Mouse (Mus musculus): ENCODE results near the gene Ung. TPM values are rescaled to one million over a fixed set of nuclear protein-coding genes. Genes with fewer than 3 reads are reported as not detected.

The Ung gene
- 10 to 100 TPM; 11.4 to 13.3 TPM for total RNA-seq (2021)
- long read RNA-seq, experiment 1, transcript Ung-202 (6 exons, 2,136 nt), result major isoform, 9 of 14 reads
- long read RNA-seq, experiment 1, partial matches to known transcripts, result 1 of 14 reads
- long read RNA-seq, experiment 1, other reads (novel, unspliced or antisense), result 3 of 14 reads
- long read RNA-seq, experiment 2, transcript Ung-202 (6 exons, 2,136 nt), result major isoform, 6 of 9 reads
- long read RNA-seq, experiment 2, partial matches to known transcripts, result 0 of 9 reads
- long read RNA-seq, experiment 2, other reads (novel, unspliced or antisense), result 1 of 9 reads

DNA sequence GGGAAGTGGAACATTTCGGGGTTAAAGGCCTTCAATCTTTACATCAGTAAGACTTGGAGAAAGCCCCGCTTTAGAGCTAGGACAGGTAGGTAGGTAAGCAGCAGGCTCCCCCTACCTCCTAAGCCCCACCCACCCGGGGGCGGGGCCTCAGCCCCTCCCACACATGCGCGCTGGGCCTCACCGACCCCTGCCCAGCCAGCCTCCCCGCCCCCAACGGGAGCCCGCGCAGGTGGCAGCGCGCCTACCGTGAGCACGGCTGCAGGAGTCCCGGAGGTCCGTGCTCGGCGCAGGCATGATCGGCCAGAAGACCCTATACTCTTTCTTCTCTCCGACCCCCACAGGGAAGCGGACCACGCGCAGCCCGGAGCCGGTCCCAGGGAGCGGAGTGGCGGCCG, at the start of gene Ung:
Ung (plus strand) TSS at position 176 of the 395 bp plus-strand sequence.
- peak; percentile 71 for DNase-seq

DNA sequence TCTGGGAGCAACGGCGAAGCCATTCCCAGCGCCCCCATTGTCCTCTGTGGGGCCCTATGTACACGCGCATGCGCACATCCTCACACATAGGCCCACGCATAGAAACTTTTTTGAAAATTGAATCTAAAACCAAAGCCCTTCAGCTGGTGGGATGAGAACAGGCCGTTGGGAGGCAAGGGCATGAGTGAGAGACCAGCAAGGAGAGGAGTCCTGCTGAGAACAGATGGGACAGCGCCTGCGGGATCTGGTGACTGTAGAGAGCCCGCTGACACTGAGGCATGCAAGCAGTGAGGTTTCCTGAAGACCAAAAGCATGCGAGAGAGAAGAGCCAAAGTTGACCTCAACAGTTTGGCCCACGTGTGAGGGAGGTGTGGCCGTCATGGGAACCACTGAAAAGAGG, 44.7 kb upstream of the Ung start:
- no peak for DNase-seq

DNA sequence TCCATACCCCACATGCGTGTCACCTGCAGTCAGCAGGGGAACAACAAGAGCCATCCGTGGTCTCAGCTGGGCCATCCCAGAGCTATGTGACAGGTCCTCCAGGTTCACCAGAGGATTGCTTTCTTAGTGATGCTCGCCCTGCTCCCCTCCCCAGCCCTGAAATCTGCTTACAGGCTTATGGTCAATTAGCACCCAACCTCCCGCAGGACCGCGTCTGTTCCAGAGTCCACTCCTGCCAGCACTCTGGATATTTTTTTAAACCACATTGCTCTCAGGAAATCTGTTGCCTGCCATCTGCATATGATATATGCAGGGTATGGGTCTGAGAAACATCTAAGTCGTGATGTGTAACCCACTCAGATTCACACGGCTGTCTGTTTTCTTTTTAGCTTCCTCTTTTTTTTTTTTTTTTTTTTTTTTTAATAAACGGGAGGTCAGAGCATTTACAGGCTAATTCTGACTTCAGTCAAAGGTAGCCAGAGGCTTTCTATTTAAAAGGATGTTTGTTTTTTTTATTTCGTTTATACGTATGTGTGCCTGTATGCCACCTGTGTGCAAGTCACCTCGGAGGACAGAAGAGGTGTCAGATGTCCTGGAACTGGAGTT, 42.2 kb upstream of the Ung start:
- no peak for DNase-seq

DNA sequence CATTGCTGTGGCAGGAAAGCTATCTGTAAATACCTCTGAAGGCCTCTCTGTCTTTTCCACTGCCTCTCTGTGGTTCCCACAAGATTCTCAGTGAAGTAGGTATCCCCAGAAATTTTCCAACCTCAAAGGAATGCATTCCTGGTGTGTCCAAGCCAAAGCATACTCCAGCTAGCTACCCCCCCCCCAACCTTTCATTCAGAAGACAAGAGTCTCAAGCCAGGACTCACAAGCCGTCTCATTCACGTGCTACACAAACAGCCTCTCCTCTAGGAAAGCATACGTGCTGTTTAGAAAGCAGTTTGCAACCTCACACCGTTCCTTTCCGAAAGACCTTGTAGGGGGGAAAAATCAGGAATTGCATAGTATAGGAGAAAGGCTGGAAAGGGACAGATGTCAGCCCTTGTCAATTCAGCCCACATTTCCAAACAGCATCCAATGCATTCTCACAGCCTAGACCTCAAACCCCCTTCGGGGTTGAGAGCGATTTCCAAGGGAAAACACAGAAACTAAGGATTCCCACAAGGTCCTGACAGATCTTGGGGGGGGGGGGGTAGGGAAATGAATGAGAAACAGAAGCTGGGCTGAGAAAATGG, 39.7 kb upstream of the Ung start:
- DNase-seq, result no peak

DNA sequence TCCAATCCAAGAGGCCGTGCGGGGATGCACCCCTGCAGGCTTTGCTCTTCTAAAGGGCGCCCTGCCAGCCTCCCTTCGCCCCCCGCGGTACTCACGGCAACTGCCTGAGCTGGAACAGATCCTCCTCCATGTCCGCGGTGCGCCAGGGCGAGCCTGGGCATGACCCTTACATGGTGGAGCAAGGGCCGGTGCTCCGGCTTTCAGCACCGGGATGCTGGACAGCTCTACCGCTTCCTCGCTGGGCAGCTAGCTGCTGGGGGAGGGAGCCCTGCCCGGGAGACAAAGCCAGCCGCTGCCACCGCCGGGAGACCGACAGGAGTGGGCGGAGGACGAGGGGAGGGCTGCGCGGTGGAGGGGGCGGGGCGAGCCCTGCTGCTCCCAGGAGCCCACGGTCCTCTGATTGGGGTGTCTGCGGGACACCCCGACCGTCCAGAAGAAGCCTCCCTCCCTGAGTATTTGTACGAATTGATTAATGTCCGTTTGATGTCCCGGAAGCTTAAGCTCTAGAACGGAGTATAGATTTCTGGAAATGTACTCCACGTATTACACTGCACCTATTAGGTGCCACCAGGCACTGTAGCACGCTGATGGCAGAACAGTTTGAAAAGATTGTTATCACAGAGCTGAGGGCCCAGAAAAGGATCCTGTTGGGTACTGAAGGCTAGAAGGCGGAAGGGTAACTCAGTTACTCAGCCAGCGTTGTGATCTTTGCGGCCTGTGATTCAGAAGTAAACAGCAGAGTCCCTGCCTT, 39.0 kb upstream of the Ung start, which contains the start of gene Svop:
Svop (minus strand) TSS at position 514 of the 751 bp plus-strand sequence.
- peak; percentile 91 for DNase-seq

DNA sequence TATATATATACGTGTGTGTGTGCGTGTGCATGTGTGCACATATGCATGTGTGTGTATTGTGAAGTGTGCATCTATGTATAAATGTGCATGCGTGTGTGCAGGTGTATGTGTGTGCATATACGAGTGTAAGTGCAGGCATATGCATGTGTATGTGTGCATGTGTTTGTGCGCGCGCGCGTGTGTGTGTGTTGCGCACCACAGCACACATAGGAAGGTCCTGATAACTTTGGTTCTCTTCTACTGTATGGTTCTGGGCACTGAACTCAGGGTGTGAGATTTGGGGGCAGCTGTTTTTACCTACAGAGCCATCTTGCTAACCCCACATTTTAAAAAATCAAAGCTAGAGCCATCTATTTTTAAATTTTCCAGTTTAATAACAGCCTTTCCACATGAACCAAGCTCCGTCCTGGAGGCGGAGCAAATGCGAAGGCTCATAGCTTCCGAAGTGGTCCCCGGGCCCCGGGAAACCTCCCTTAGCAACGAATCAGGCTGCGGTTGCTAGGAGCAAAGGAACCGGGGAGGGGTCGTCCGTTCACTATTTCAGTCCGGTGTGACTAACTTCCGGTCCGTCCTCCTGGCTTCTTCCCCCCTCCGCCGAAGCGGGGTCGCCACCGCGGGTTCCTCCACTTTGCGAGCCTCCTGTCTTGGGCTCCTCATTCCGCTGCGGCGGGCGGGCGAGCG, 30.3 kb upstream of the Ung start:
- DNase-seq, result peak; percentile 96

DNA sequence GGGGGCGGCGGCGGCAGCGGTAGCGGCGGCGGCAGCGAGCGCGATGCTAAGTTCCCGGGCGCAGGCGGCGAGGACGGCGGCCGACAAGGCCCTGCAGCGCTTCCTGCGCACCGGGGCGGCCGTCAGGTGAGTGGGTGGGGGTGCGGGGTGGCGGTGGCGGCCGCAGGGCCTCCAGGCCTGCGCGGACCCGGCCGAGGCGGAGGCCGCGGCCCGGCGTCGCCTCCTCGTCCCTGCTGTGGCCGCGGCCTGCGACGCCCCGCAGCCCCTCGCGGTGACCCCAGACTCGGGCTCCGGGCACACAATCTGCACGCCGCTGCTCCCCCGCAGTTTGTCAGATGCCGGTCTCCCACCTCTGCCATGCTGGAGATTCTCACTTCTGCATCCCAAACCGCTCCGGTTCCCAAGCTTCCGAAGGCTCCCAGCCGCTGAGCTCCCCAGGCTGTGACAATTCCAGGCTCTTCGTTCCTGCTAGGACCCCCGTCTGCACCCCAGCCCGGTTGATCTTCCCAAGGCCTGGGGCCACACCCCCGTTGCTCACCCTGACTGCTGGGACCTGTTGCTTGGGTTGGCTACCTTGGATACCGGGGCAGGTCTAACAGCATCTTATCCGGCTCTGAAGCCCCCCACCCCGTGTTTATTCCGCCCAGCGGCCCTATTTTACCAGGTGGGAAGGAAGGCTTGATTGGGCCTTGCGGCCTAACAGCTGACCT, 29.6 kb upstream of the Ung start:
- peak; percentile 26 for DNase-seq

DNA sequence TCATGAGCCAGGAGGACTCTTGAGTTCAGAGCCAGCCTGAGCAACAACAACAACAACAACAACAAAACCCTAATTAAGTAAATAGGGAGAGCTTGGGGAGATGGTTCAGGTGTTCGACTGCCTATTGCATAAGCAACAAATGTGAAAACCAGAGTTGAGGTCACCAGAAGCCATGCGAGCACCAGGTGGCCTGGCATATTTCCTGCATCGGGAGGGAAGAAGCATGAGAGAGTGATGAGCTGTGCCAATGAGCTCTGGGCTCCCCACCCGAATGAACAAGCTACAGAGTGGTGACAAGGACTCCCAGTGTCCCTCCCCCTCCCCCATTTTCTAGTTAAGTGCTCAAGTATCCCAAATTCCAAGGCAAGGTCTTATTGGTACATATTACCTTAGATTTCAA, 28.3 kb upstream of the Ung start:
- no peak for DNase-seq

DNA sequence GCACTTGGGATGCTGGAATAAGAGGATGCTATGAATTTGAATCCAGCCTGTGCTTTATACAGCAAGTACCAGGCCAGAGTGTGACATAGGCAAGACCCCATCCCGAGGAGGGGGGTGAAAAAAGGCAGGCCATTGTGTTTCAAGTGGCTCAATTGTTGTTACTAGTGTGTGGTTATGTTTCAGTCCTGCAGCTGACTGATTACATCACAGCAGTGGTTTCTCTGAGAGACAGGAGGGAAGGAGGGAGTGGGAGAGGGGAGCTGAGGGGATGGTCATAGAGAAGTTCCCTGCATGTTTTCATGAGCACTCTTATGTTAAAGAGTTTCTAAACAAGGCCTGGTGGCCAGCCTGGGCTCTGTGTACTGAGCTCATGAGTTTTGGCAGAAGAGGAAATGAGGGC, 27.4 kb upstream of the Ung start:
- DNase-seq, result no peak

DNA sequence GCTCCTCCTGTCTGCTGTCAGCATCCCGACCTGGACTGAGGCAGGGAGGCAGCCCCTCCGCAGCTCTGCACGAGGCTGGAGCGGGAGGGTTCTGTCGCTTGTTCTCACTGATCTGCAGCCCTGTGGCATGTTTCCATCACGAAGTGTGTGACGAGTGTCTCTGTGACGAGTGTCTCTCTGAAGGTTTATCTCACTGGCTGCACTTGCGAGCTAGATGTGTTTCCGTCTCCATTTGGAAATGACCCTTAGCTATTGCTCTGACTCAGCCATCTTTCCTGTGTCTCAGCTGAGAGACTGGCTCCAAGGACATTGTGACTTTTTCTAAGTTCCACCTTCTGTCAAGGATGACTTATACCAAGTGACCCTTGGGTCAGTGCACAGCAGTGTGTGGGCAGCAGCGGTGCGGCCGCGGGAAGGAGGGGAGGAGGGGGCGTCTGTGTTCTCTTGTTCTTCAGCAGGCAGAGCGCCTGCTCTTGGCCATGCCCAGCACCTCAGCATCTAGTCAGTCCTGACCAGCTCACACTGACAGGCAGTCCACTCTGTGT, 23.7 kb upstream of the Ung start:
- DNase-seq, result peak; percentile 53

DNA sequence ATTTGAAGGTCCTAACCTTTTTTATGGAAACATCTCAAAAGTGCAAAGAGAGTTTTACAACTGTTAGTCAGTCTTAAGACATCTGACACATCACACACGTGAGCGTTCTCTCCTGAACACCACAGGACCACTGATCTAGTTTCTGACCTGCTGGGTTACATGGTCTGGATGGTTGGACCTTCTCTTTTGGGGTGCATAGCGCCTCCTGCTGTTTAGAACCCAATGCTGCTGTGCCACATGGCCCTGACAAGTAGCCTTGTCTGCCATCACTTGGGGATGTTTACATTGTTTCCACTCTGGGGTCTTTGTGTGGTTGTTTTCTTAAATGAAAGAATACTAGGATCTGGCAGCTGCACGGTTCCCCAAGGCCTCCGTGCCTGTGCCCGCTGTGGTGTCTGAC, 16.9 kb upstream of the Ung start:
- DNase-seq, result no peak

DNA sequence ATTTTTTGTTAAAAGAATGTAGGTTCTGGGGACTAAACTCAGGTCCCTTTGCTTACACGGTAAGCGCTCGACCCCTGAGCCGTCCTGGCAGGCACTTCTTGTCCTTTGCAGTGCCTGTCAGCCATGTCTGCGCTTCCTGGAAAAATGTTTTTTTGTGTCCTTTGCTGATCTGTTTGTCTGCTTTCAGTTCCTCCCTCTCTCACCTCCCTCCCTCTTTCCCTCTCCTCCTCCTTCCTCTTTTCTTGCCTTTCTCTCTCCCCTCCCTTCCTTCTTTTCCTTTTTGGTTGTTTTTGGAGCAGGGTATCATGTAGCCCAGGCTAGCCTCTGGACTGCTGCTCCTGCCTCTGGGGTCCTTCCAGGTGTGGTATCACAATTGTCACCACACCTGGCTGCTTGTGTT, 15.2 kb upstream of the Ung start:
- DNase-seq, result no peak

DNA sequence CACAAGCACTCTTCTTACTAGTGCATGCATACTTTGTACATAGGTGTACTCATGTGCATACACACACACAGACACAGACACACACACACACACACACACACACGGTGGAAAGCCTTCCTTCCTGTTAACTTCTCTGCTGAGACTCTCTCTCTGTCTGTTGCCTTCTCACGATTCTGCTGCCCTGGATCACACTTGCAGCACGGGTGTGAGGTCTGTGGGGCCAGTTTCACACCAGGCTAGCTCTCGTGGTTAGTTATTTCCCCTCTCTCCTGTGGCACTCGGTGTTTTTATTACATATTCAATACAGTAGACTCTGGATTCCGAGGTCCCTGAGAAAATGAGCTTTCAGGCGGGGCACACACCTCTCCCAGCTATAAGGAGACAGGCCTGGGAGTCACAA, 13.6 kb upstream of the Ung start:
- DNase-seq, result no peak

DNA sequence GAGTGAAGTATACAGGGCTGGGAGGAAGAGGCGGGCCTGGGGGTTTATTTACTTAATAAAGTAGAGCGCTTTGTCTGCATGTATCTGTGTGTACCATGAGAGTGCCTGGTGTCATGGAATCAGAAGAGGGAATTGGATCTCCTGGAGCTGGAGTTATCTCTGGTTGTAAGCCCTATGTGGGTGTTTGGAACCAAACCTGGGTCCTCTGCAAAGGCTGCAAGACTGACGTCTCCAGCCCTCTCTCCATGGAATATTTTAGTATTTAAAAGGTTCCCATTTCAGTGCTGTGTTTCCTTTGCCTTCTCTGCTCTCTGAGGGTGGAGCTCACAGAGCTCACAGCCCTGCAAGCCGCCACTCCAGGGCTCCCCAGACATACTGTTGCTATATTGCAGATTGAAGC, 10.4 kb upstream of the Ung start:
- DNase-seq, result no peak

DNA sequence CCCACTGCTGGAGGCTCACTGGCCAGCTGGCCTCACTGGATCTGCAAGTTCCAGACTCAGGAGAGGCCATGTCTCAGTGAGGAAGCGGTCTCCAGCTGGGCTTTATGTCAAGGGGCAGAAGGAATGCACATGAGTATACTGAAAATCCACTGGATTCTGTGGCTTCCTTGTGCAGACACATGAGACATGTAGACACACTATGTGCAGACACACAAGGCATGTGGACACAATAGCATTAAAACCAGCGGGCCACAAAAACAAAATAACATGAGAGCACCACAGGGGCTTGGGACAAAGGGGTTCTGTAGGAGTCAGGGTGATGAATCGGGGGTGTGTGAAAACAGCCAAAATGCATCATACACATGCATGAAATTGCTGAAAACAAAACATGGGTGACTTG, 4.2 kb upstream of the Ung start:
- no peak for DNase-seq

DNA sequence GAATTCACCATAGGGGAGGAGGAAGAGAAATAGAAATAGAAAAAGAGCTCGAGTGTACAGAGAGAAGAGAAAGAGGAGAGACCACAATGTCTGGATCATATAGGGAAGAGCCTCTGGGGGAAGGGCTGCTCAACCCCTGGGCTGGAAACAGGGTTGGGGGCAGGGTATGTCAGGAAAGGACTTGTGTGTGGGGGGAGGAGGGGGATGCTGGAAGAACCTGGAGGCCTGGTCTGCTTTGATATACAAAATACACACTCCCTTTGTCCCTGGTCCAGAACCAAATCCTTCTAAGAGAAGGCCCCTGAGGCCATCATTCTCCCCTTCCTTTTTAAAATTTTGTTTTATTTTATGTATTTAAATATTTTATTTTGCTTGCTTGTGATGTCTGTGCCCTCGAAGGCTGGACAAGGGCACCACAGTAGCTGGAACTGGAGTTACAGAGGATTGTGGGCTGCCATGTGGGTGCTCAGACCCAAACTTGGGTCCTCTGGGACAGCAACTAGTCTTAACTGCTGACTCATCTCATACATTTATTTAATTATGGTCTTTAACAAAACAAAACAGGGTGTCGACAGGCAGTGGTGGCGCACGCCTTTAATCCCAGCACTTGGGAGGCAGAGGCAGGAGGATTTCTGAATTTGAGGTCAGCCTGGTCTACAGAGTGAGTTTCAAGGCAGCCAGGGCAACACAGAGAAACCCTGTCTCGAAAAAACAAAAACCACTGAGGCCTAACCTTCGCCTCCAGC, 3.5 kb upstream of the Ung start:
- no peak for DNase-seq

DNA sequence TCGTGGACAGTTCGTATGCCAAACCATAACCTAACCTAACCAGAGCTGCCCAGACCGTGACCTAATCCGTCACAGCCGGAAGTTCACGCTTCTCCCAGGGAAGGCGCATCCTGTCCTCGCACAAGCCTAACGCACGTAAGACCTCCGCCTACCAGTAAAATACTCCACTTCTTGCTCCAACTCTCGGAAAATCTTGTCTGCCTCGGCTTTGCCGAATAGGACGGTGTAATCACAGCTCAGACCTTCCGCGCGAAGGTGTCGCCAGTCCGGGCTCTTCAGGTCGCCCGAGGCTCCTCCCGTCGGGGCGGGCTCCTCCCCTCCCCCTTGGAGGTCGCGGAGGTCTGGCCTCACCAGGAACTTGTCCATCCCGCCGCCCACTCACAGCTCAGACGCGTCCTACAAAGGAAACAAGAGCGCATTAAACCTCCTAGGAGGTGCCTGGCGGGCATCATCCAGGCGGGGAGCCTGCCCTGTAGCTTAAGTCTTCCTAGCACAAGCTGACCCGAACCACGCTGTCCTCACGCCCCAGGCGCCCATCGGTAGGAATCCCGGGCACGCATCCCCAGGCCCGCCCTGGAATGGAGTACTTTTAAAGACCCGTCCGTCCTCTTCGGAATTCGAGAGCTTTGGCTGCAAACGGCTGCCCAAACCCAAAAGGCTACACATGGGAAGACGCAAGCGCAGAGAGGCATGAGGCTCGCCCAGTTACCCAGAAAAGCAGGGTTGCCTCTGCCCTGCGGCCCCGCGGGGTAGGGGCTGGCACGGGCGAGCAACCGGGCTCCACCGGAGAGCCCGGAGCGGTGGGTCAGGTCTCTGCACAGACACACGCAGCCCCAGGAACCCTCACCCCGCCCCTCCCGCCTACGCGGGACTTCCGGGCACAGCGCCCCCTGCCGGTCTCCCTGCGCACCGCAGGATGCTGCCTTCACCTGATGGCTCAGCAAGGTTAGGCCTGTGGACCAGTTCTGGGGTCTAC, 2.5 kb upstream of the Ung start, which contains the start of gene Alkbh2:
Alkbh2 (minus strand) TSS at position 845 of the 976 bp plus-strand sequence.
- peak; percentile 93 for DNase-seq

DNA sequence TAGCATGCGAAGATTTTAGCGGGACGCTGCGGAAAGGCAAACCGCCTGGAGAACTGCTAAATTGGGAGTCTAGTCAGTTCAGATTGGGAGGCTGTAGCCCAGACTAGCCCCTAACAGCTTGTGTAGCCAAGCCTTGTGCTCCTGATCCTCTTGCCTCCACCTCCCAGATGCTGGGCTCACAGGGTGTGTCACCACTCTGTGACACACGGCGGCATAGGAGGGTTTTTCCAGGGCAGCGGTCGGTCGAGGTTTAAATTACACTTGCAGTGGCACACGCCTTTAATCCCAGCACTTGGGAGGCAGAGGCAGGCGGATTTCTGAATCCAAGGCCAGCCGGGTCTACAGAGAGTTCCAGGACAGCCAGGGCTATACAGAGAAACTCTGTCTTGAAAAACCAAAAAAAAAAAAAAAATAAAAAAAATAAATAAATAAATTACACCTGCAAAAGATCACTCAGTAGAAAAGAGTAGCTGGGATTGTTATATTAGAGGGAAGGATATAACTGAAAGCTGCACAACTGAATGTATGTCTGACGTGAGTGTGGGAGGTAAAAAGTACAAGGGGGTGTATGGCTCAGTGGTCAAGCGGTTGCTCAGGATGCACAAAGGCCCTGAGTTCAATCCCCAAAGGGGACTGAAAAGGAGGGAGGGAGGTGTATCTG, 506 bp upstream of the Ung start:
- DNase-seq, result no peak

Data from adrenal gland, postnatal 10 days (tissue).